Mouse (Mus musculus) MEL (cell line): Measurements from ENCODE around the gene Nupl2. TPM values are rescaled to one million over a fixed set of nuclear protein-coding genes. Genes with fewer than 3 reads are reported as not detected.

ENCODE experiments used
- DNase-seq: peaks from one replicate; pipeline ENCODE4 v3.0.0; 2011; ENCODE audit warnings: low read depth, low spot score
- H3K27ac ChIP-seq: 2 replicates; pipeline ENCODE4 v1.5.1; 2012; ENCODE audit warnings: low read depth, mild to moderate bottlenecking, control low read depth, low read length, moderate library complexity; ENCODE audit not compliant: control insufficient read depth
- H3K27me3 ChIP-seq, 2 experiments: fragments of 150-350 bp in 1 of 2; sonication (generic) in 1 of 2; 2 replicates each; pipeline ENCODE4 v1.6.1; 2012; ENCODE audit warnings: low read length in 2 of 2, mild to moderate bottlenecking in 2 of 2, improper control_type of control experiment in 1 of 2, moderate library complexity in 1 of 2; ENCODE audit not compliant: insufficient read depth in 2 of 2, control insufficient read depth in 1 of 2
- H3K36me3 ChIP-seq, 2 experiments: 2 replicates each; pipeline ENCODE4 v1.6.1; 2012 to 2014; ENCODE audit warnings: low read length in 2 of 2, improper control_type of control experiment in 1 of 2, inconsistent platforms in 1 of 2, mild to moderate bottlenecking in 1 of 2; ENCODE audit not compliant: insufficient read depth in 2 of 2, control insufficient read depth in 1 of 2
- H3K4me1 ChIP-seq, 2 experiments: fragments of 150-350 bp in 1 of 2; sonication (generic) in 1 of 2; 2 replicates each; pipeline ENCODE4 v1.6.1; 2012; ENCODE audit warnings: low read length in 2 of 2, improper control_type of control experiment in 1 of 2, mild to moderate bottlenecking in 1 of 2; ENCODE audit not compliant: insufficient read depth in 2 of 2, control insufficient read depth in 1 of 2
- H3K4me3 ChIP-seq, 2 experiments: fragments of 150-350 bp in 1 of 2; sonication (generic) in 1 of 2; 2 replicates each; pipeline ENCODE4 v1.5.1; 2012; ENCODE audit warnings: low read depth in 2 of 2, low read length in 2 of 2, mild to moderate bottlenecking in 2 of 2, moderate library complexity in 2 of 2, control low read depth in 1 of 2, improper control_type of control experiment in 1 of 2; ENCODE audit not compliant: control insufficient read depth in 1 of 2, insufficient read depth in 1 of 2
- H3K79me2 ChIP-seq: 2 replicates; pipeline ENCODE4 v1.6.1; 2012; ENCODE audit warnings: mild to moderate bottlenecking, low read length, moderate library complexity; ENCODE audit not compliant: control insufficient read depth, poor library complexity, insufficient read depth
- H3K9ac ChIP-seq: 2 replicates; pipeline ENCODE4 v1.6.1; 2012; ENCODE audit warnings: low read depth, mild to moderate bottlenecking, control low read depth, low read length, moderate library complexity; ENCODE audit not compliant: control insufficient read depth, poor library complexity, severe bottlenecking
- H3K9me3 ChIP-seq: fragments of 150-350 bp; sonication (generic); replicated peaks from 2 replicates; pipeline ENCODE4 v1.6.1; 2012; ENCODE audit warnings: mild to moderate bottlenecking, low read length, improper control_type of control experiment, moderate library complexity; ENCODE audit not compliant: insufficient read depth
- BHLHE40 ChIP-seq: IDR thresholded peaks from 2 replicates; pipeline ENCODE4 v1.6.1; 2012; ENCODE audit warnings: low read depth, mild to moderate bottlenecking, inconsistent platforms, low read length, improper control_type of control experiment, borderline replicate concordance
- CHD2 ChIP-seq: IDR thresholded peaks from 2 replicates; pipeline ENCODE4 v1.6.1; 2011; ENCODE audit warnings: low read length, improper control_type of control experiment
- CTCF ChIP-seq, 3 experiments: IDR thresholded peaks in 2 of 3; conservative IDR thresholded peaks in 1 of 3; 2 replicates each; pipeline ENCODE4 v1.5.1; 2011 to 2012; ENCODE audit warnings: low read length in 3 of 3, low read depth in 2 of 3, mild to moderate bottlenecking in 2 of 3, improper control_type of control experiment in 1 of 3, inconsistent platforms in 1 of 3, mixed read lengths in 1 of 3, moderate library complexity in 1 of 3; ENCODE audit not compliant: control insufficient read depth in 1 of 3, insufficient read depth in 1 of 3, poor library complexity in 1 of 3, severe bottlenecking in 1 of 3
- E2F4 ChIP-seq: IDR thresholded peaks from 2 replicates; pipeline ENCODE4 v1.6.1; 2011; ENCODE audit warnings: low read depth, low read length, improper control_type of control experiment, borderline replicate concordance
- ELF1 ChIP-seq: IDR thresholded peaks from 2 replicates; pipeline ENCODE4 v1.6.1; 2014; ENCODE audit warnings: low read depth, mild to moderate bottlenecking, inconsistent platforms, low read length, improper control_type of control experiment, moderate library complexity
- GABPA ChIP-seq: IDR thresholded peaks from 2 replicates; pipeline ENCODE4 v1.6.1; 2012; ENCODE audit warnings: low read depth, mild to moderate bottlenecking, inconsistent platforms, low read length, improper control_type of control experiment, moderate library complexity
- HCFC1 ChIP-seq: IDR thresholded peaks from 2 replicates; pipeline ENCODE4 v1.6.1; 2012; ENCODE audit warnings: low read depth, mild to moderate bottlenecking, inconsistent platforms, low read length, improper control_type of control experiment, moderate library complexity
- JUND ChIP-seq: IDR thresholded peaks from 2 replicates; pipeline ENCODE4 v1.6.1; 2011; ENCODE audit warnings: low read depth, mild to moderate bottlenecking, improper control_type of control experiment, low read length
- MAX ChIP-seq: IDR thresholded peaks from 2 replicates; pipeline ENCODE4 v1.6.1; 2011; ENCODE audit warnings: low read length, improper control_type of control experiment
- MAZ ChIP-seq: IDR thresholded peaks from 2 replicates; pipeline ENCODE4 v1.6.1; 2012; ENCODE audit warnings: low read depth, mild to moderate bottlenecking, inconsistent platforms, low read length, improper control_type of control experiment
- MYC ChIP-seq: IDR thresholded peaks from 2 replicates; pipeline ENCODE4 v1.6.1; 2011; ENCODE audit warnings: low read depth, mild to moderate bottlenecking, low read length, improper control_type of control experiment, moderate library complexity
- NRF1 ChIP-seq: IDR thresholded peaks from 2 replicates; pipeline ENCODE4 v1.6.1; 2014; ENCODE audit warnings: low read depth, mild to moderate bottlenecking, inconsistent platforms, low read length, improper control_type of control experiment, moderate library complexity; ENCODE audit not compliant: poor library complexity, insufficient read depth, severe bottlenecking
- RAD21 ChIP-seq: IDR thresholded peaks from 2 replicates; pipeline ENCODE4 v1.6.1; 2011; ENCODE audit warnings: mild to moderate bottlenecking, low read depth, low read length, improper control_type of control experiment
- SIN3A ChIP-seq: IDR thresholded peaks from 2 replicates; pipeline ENCODE4 v1.6.1; 2012; ENCODE audit warnings: low read length, improper control_type of control experiment, inconsistent platforms
- SMC3 ChIP-seq: IDR thresholded peaks from 2 replicates; pipeline ENCODE4 v1.6.1; 2011; ENCODE audit warnings: low read depth, low read length, improper control_type of control experiment
- UBTF ChIP-seq: IDR thresholded peaks from 2 replicates; pipeline ENCODE4 v1.6.1; 2012; ENCODE audit warnings: low read depth, mild to moderate bottlenecking, inconsistent platforms, low read length, improper control_type of control experiment, moderate library complexity, borderline replicate concordance; ENCODE audit not compliant: insufficient read depth
- USF1 ChIP-seq: IDR thresholded peaks from 2 replicates; pipeline ENCODE4 v1.6.1; 2014; ENCODE audit warnings: low read depth, mild to moderate bottlenecking, inconsistent platforms, low read length, improper control_type of control experiment, moderate library complexity
- USF2 ChIP-seq, 2 experiments: IDR thresholded peaks; 2 replicates each; pipeline ENCODE4 v1.6.1; 2011 to 2012; ENCODE audit warnings: improper control_type of control experiment in 2 of 2, low read length in 2 of 2, borderline replicate concordance in 1 of 2, inconsistent platforms in 1 of 2, low read depth in 1 of 2, mild to moderate bottlenecking in 1 of 2; ENCODE audit not compliant: insufficient read depth in 1 of 2
- ZC3H11A ChIP-seq: IDR thresholded peaks from 2 replicates; pipeline ENCODE4 v1.6.1; 2012; ENCODE audit warnings: low read depth, mild to moderate bottlenecking, inconsistent platforms, low read length, improper control_type of control experiment
- ZKSCAN1 ChIP-seq: IDR thresholded peaks from 2 replicates; pipeline ENCODE4 v1.6.1; 2012; ENCODE audit warnings: low read depth, mild to moderate bottlenecking, inconsistent platforms, low read length, improper control_type of control experiment, moderate library complexity
- ZMIZ1 ChIP-seq: IDR thresholded peaks from 2 replicates; pipeline ENCODE4 v1.6.1; 2012; ENCODE audit warnings: low read depth, mild to moderate bottlenecking, inconsistent platforms, low read length, improper control_type of control experiment, moderate library complexity
- polyA plus RNA-seq, 2 experiments: library from polyadenylated mRNA; stranded (reverse) in 1 of 2; unstranded in 1 of 2; fragments of >175 nt in 1 of 2; fragments of >200 nt in 1 of 2; gene quantifications; 2 replicates each; pipeline versions ENCODE4 v1.2.1 to v1.2.4; 2012; ENCODE audit warnings: low replicate concordance in 2 of 2, low read depth in 1 of 2; ENCODE audit not compliant: insufficient read length in 2 of 2, insufficient read depth in 1 of 2, missing spikeins in 1 of 2
- total RNA-seq: library from RNA; depleted of rRNA; stranded (reverse); fragments of 300-350 nt; gene quantifications from 2 replicates; pipeline ENCODE4 v1.2.3, GENCODE M21; 2012

Nupl2 gene
- total and polyA plus RNA-seq, 3 experiments: 13.8 to 121 (median 23.1) TPM

DNA sequence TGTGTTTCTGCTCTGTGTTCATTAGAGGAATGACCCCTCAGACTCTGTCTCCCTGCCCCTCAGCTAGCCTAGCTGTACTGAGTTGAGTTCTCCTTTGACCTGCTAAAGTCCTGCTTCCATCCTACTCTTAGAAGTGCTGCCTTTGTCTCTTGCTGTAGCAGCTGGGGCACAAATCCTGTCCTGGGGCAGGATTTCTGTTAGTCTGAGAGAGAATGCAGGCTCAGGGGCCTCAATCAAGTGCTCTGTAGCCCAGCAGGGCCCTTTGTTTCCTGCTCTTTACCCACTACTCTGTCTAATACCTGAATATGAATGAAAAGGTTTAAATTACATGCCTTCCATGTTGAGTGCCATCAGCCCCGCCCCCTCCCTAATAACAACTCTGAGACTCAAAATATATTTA is 40.6 kb upstream of the Nupl2 start:
- H3K9me3 ChIP-seq: no peaks in the 10 kb centered on the region
- H3K4me3 ChIP-seq: no peak overlapping the region
- no peaks in the 10 kb centered on the region for H3K27me3 ChIP-seq
- H3K36me3 ChIP-seq: peaks cover 0 to 1% of the 10 kb centered on the region in 2 experiments; a peak in 1 of 4 replicates
- H3K27ac ChIP-seq: no peak overlapping the region
- no peak for TF ChIP-seq ZC3H11A
- TF ChIP-seq USF1: no peak
- TF ChIP-seq ELF1: no peak
- no peak for TF ChIP-seq HCFC1
- no peak for TF ChIP-seq JUND
- TF ChIP-seq UBTF: no peak
- TF ChIP-seq SIN3A: no peak
- TF ChIP-seq MAX: no peak
- TF ChIP-seq, all 39 proteins: peak for 0
- H3K9ac ChIP-seq: no peak overlapping the region
- no peaks in the 10 kb centered on the region for H3K4me1 ChIP-seq
- no peak for DNase-seq
- H3K79me2 ChIP-seq: 0 out of 2 replicates have a peak, but pooled peaks cover 2% of the 10 kb centered on the region

GRCm38 (mm10) chr5:24124579-24125276 is 40.0 kb upstream of the Nupl2 start:
- no peak for DNase-seq
- TF ChIP-seq CTCF (IDR thresholded peaks at IDR 0.05 in 2 of 3, conservative IDR thresholded peaks at IDR 0.05 in 1 of 3; ENCODE audit: control insufficient read depth in 1 of 3, insufficient read depth in 1 of 3, low read depth in 2 of 3, low read length in 3 of 3, poor library complexity in 1 of 3, severe bottlenecking in 1 of 3) (no peak), ZKSCAN1 (no peak), MYC (no peak), ZC3H11A (no peak), CHD2 (no peak), BHLHE40 (no peak), USF2 (IDR thresholded peaks at IDR 0.05; ENCODE audit: borderline replicate concordance in 1 of 2, insufficient read depth in 1 of 2, low read depth in 1 of 2, low read length in 2 of 2) (no peak), ELF1 (no peak), NRF1 (no peak), RAD21 (no peak), GABPA (no peak), ZMIZ1 (no peak), MAZ (no peak), MAX (no peak), SMC3 (no peak), E2F4 (no peak)
- TF ChIP-seq, all 39 proteins: peak for 0
- H3K79me2 ChIP-seq: 0 out of 2 replicates have a peak, but pooled peaks cover 2% of the 10 kb centered on the region

More at GRCm38 (mm10) chr5:24124579-24125276, 40.0 kb upstream of the Nupl2 start:
- Histone ChIP-seq H3K9ac (no peak overlapping the region), H3K27me3 (no peaks in the 10 kb centered on the region), H3K4me1 (no peaks in the 10 kb centered on the region), H3K4me3 (no peak overlapping the region), H3K27ac (no peak overlapping the region), H3K36me3 (peaks cover 0 to 1% of the 10 kb centered on the region in 2 experiments; a peak in 1 of 4 replicates), H3K9me3 (no peaks in the 10 kb centered on the region)
